Mouse (Mus musculus) erythroid progenitor cell, adult 5-6 weeks (primary cell): ENCODE results near the gene Cenpa. TPM values are rescaled to one million over a fixed set of nuclear protein-coding genes. Genes with fewer than 3 reads are reported as not detected.
A peak's percentile ranks its signal among the peaks of the same experiment; 100 is the strongest.

ENCODE experiments used
- ATAC-seq: replicated peaks from 2 replicates; pipeline ENCODE4 v1.8.0; 2016; ENCODE audit warnings: moderate number of reproducible peaks, mild to moderate bottlenecking, moderate TSS enrichment, inconsistent platforms; ENCODE audit not compliant: poor library complexity, low FRiP score, severe bottlenecking
- total RNA-seq, 2 experiments: library from RNA; stranded (forward) in 1 of 2; stranded (reverse) in 1 of 2; fragments of 150-400 nt in 1 of 2; fragments of 186-747, 209-891 nt in 1 of 2; gene quantifications; 2 replicates each; pipeline versions ENCODE4 v1.2.3 to v1.2.4; 2015 to 2017; ENCODE audit warnings: low replicate concordance in 2 of 2

Gene Cenpa
- total RNA-seq (2015; ENCODE audit: low replicate concordance) (501 and 540 TPM in 2 replicates), total RNA-seq (2017; ENCODE audit: low replicate concordance) (370 and 444 TPM in 2 replicates)

DNA sequence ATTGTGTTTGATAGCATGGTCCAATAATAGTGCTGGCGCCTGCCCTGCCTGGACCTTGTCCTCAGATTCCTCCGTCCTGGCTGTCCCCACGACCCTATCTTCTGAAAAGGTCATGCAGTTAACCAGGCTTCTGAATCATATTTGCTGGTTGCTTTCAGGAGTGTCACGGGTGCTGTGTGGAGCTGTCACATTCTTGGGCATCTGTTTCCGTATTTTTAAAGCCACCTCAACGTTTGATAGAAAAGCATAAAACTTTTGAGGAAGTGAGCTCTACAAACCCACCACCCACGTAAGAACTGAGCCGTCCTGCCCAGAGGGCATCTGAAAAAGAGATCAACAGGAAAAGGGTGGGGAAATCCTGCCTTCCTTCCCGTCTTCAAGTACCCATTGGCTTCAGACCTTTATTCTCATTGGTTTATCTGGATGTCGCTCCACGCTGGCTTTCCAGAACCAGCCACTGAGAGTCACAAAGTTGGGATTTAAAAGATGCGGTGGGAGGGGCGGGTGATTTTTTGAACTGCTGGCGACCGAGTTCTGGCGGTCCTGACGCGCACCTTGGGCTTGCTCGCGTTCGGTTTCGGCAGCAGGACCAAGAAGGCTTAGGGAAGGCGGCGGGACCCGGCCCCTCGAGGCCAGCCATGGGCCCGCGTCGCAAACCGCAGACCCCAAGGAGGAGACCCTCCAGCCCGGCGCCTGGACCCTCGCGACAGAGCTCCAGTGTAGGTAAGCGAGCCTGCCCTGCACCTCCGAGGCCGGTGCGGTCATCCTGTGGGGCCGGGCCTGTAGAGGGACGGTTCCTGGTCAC is at the start of gene Cenpa:
Cenpa (plus strand) TSS at position 387 of the 805 bp plus-strand sequence.
- ATAC-seq: peak; percentile 92

DNA sequence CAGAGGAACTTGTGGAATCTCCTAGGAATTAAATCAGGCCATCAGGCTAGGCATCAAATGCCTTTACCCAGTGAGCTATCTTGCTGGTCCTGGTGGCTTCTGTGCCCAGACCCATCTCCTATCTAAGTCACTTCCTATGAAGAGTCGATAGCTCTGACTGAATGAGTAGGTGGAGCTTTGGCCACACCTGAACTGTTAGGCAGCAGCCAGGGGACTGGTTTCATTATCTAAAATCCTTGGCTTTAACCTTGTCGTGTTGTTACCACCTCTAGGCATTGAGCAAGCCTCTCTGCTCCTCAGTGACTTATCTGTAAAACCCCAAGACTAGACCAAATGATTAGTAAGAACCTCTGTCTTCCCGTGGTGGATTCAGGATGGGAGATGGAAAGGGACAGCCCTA is 49.2 kb upstream of the Cenpa start:
- no peak for ATAC-seq

DNA sequence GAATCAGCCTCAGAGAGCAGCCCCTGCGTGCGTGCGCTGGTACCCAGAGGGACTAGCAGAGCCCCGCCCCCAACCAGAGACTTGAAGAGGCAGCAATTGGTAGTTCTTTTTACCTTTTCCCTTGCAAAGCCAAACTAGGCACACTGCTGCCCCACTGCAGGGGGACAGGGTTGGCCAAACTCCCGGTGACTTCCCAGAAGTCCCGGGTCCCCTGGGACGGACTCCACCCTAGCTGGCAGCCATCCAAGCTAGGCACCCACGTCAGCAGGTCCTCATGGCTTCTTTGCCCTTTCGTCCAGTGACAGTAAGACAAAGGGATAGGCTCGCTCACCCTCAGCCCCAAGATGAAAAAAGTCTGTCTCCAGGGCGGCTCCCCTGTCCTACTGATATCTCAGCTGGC is 48.7 kb upstream of the Cenpa start:
- ATAC-seq: no peak

DNA sequence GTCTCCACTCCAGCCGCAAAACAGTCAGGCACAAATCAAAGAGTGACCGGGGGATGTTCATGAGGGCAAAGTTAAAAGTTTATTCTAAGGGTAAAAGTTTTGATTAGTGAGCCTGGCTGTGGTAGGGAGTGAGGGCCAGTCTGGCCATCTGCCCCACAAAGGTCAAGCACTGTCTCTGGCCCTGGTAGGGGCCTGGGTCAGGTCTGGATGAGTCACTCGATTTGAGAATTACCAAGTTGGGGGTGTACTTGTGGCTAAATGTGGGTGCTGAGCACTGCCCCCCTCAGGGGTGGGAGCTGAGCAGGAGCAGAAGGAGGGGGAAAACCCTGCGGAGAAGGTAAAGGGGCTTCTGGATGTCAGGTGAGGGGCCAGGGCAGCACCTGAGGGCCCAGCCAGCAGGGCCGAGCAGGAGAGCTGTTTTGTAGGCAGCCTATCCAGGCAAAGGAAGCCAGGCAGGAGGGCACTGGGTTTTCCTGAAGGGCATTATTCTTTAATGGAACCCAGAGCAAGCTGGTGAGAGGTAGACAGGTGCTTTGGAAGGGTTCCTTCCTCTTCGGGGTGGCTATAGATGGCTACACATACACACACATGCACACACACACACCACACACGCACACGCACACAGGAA is 48.1 kb upstream of the Cenpa start:
- ATAC-seq: no peak

DNA sequence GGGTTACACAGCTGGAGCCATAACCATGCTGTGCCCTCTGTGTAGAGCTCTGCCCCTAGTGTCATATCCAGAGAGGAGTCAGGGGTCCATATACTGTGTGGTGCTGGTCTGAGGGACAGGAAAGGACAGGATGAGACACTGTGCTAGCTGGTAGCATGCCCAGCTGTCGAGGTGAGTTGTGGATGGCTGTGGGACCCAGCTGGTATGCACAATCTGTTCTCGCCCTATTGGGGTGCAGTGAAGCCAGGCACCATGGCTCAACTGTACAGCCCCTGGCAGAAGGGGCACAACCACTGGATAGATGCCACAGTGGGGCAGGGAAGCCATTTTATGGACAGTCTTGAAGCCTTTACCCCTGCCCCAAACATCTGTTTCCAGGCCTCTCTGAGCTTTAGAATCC is 47.4 kb upstream of the Cenpa start:
- ATAC-seq: no peak

DNA sequence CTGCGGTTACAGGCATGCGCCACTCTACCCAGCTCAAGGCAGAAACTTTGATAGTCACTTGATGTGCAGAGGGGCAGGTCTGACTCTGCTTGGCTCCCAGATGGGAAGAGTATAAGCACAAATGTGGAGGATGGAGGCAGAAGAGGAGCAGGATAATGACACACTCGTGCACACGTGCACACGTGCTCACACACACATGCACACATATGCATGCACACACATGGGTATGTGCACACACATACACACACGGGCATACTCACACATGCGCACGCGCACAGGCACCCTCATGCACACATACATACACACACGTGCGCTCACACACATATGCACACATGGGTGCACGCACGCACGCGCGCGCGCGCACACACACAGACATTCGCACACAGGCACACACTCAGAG is 46.0 kb upstream of the Cenpa start:
- ATAC-seq: no peak

DNA sequence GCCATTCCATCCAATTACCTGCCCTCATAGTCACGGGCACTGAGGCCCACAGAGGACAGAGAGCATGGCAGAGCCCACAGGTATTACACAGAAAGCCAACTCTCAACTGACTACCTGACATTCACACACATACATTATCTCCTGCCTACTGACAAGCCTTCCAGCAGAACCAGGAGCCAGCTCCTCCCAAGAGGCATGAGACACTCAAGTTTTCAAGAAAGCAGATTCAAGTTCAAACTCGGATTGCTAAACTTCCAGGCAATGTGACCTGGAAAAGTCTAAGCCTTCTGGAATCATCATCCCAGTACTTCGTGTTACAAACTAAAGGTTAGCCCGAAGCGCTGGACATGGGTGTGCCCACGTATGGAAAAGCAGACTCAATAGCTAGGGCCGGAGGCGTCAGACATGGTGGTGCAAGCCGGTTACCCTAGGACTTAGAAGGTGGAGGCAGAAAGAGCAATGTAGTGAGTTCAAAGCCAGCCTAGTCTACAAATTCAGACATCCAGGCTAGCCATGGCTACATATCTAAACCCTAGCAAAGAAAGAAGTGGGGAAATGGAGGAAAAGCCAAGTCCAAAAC is 45.3 kb upstream of the Cenpa start:
- ATAC-seq: no peak

DNA sequence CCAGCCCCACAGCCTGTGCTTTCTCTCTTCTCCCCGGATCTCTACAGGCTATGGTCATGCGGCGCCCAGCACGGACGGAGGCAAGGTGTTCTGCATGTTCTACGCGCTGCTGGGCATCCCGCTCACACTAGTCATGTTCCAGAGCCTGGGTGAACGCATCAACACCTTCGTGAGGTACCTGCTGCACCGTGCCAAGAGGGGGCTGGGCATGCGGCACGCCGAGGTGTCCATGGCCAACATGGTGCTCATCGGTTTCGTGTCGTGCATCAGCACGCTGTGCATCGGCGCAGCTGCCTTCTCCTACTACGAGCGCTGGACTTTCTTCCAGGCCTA is 44.8 kb upstream of the Cenpa start:
- no peak for ATAC-seq

DNA sequence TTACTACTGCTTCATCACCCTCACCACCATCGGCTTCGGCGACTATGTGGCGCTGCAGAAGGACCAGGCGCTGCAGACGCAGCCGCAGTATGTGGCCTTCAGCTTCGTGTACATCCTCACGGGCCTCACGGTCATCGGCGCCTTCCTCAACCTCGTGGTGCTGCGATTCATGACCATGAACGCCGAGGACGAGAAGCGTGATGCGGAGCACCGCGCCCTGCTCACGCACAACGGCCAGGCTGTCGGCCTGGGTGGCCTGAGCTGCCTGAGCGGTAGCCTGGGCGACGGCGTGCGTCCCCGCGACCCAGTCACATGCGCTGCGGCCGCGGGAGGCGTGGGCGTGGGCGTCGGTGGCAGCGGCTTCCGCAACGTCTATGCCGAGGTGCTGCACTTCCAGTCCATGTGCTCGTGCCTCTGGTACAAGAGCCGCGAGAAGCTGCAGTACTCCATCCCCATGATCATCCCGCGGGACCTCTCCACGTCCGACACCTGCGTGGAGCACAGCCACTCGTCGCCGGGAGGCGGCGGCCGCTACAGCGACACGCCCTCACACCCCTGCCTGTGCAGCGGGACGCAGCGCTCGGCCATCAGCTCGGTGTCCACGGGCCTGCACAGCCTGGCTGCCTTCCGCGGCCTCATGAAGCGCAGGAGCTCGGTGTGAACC is 44.3 kb upstream of the Cenpa start:
- no peak for ATAC-seq

DNA sequence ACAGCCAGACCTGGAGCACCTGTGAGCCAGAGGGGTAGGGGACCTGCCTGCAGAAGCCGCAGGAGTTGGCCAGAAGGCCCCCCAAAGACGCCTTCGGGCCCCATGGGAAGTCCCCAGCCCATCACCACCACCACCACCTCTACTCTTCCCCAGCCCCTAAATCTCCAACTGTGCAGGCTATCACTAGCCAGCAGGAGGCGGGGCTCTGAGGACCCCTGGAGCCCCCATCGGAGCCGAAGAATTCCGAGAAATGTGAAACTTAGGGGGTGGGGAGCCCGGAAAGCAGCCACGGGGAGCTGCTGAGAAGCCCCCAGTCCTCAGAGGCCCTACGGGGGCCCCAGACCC is 43.8 kb upstream of the Cenpa start:
- no peak for ATAC-seq

DNA sequence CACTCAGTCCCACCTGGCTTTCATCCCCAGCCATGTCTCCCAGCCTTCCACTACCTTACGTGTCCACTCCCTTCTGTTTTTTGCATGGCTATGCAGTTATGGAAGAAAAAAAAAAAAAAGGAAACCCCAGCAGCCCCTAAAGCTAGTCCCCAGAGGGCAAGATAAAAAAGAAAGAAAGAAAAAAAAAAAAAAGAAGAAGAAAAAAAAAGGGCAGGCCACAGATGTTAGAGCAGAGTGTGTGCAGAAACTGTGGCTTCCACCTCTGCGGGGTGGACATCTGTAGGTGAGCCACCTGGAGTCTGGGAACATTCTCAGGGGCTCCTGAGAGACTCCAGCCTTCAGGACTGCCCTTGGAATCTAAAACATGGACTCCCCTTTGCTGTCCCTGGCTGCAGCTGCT is 43.2 kb upstream of the Cenpa start:
- no peak for ATAC-seq

DNA sequence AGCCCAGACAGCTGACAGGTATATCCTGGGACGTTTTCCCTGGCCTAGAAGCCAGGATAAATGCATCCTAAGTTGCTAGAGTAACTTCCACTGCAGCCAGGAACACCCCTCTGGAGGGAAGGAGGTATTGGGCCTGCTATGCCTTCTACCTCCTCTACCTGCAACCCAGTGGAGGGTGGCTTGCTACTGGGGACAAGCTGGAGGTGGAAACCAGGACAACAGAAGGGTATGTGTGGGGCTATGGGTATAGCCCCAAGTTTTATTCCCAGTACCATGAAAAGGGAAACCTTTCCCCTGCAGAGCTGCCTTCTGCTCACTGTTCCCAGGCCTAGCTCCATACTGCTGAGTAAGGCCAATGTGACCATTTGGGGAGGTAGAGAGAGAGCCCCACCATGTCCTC is 42.3 kb upstream of the Cenpa start:
- ATAC-seq: no peak

DNA sequence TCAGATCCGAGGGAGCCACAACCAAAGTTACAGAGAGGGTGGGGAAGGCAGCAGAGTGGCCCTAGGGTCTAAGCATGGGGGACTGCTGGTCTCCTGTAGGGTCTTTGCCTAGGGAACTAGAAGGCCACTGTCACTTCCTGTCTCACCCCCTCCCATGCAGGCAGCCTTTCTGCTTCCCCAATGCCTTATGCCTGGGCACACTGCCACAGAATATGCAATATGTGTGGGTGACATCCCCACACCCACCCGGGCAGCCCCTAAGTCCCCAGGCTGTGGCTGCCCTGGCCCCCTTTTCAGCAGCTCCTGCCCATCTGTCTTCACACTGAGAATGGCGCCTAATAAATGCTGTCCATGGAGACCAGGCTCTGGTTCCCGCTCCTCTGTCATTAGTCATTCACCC is 41.7 kb upstream of the Cenpa start:
- ATAC-seq: no peak

DNA sequence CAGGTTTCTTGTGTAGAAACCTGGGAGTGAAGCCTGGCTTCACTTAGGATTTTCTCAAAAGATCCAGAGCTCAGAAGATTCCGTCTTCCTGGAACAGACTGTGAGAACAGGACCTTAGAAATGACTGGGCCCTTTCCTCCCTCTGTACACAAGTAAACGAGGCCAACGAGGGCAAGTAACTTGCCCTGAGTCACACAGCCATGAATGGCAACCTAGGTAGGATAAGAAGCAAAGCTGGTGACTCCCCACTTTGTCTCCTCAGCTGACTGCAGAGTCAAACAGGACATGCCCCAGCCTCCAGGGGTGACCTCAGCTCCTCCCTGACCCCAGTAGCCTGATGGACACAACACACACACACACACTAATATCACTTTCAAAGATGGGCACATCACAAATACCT is 41.2 kb upstream of the Cenpa start:
- ATAC-seq: no peak

DNA sequence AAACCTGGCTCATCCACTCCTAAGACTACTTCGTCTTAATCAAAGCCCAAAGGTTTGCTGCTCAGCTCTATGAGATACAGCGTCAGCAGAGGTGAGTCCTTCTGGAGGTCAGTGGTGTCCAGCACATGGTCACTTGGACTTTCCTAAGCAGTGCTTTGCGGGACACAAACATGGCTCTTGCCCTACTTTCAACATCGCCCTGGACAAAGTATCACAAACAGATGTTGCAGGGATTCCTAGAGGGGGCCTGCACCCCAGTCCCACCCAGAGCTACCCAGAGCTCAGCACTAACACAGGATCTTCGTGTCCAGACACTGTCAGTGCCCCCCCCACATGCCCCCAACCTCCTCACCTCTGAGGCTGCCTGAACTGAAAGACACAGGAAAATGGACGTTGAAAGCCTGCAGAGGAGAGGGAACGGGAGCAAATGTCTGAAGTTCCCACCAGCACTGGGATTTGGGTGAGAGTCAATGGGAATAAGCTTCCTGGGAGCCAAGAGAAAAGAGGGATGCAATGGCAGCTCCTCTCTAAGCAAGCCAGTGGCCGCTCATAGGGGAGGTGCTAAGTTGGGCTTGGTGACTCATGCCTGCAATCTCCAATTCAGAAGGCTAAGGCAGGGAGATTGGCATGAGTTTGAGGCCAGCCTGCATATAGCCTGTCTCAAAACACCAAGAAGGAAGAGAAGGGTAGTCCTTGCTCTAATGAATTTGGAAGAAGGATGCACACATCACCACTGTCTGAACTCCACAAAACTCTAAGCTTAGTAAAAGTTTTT is 40.1 kb upstream of the Cenpa start:
- no peak for ATAC-seq

DNA sequence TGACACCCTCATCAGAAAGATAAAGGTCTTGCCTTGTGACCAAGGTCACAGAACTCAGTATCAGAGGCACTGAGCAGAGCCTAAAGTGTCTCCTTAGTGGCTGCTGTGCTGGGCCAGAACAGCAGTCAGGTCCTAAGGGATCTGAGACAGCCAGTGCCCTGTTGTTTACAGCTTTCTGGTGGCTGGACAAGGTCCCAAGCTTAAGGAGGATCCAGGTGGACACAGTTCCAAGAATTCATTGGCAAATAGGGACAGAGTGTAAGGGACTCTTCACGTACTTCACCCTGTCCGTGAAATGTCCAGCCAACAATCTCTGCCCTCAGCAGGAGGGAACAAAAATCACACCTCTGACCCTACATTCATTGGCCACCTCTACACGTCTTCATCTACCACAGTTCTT is 38.1 kb upstream of the Cenpa start:
- ATAC-seq: no peak

DNA sequence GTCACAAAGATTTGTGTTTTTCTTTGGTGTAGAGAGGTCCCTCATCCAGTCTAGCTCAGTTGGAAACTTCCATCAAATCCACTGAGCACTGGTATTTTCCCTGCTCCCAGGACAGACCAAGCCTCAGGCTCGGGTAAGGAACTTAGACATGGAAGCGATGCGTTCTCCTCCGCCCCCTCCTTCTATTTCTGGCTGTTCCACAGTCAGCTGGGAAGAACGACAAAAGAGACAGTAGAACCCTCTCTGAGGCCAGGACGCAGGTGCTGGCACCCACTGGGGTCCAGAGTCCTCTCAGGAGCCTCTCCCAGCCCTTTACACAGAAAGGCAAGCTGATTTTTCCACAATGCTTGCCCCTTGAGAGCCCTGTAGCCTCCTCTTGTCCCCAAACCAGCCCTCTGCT is 36.2 kb upstream of the Cenpa start:
- ATAC-seq: no peak

DNA sequence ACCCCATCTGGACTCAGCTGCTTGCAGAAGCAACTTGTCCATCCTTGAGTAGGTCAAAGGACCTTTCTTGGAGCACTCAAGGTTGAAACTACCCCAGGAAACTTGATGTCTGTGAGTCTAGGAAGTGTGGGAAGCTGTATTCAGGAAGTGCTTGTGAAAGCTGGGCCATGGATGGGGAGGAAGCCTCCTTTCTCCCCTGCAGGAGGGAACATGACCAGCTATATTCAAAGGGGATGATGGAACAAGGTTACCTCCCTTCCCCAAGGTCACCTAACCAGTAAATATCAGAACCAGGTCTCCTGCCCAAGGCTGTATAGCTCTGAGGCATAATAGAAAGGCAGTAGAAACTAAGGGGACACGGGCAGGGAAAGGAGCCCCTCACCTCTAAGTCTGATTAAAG is 34.4 kb upstream of the Cenpa start:
- no peak for ATAC-seq

DNA sequence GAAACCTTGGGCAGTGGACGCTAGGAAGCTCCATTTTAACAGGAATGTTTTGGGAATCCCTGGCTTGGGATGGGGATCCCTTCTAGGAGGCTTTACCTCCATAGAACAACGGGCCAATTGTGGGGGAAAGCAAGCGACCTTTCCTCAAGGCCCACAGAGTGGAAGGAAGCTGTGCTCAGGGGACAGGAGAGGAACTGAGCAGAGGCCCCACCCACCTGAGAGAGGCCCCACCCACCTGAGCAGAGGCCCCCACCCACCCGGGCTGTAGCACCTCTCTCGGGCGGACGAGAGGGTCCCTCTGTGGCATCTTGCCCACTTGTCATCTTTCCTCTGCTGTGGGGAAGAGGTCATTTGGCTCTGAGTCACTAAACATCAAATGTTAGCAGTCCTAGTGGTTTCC is 29.6 kb upstream of the Cenpa start:
- no peak for ATAC-seq

DNA sequence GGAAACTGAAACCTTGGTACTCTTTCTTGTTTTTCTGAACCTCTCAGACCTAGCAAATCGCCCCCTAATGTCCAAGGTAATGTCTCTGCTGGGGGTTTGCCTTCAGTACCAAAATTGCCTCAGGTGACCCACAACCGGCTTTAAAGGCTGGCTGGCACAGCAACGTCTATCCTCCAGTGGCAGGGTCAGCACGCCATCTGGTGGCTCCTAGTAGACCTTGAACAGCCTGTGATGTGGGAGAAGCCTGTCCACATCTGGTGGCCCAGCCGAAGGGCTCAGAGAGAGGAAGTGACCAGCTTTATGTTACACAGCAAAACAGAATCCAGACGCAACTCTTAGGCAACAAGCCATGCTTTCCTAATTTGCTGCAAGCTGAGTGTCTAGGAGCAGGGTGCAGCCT is 28.5 kb upstream of the Cenpa start:
- peak; percentile 56; the same call in 1 of the 2 replicates for ATAC-seq
